Mouse (Mus musculus) hindbrain, postnatal 0 days (tissue): ENCODE results near the gene Slco3a1. TPM values are rescaled to one million over a fixed set of nuclear protein-coding genes. Genes with fewer than 3 reads are reported as not detected.

Source experiments
- ATAC-seq: fragments of 200-750 bp; cut with Nextera tagmentation; 2 replicates; pipeline ENCODE4 v1.8.0; 2017; ENCODE audit warnings: mild to moderate bottlenecking, moderate TSS enrichment, moderate library complexity
- DNase-seq: peaks from one replicate; pipeline ENCODE4 v3.0.0-alpha.2; 2015; ENCODE audit warnings: low spot score
- H3K27ac ChIP-seq: fragments of 300-500 bp; sonication (generic); 2 replicates; pipeline ENCODE4 v1.5.1; 2014; ENCODE audit warnings: mild to moderate bottlenecking
- H3K27me3 ChIP-seq: fragments of 300-500 bp; sonication (generic); 2 replicates; pipeline ENCODE4 v1.6.1; 2014; ENCODE audit warnings: low read length, mixed read lengths; ENCODE audit not compliant: insufficient read depth
- H3K36me3 ChIP-seq: fragments of 300-500 bp; sonication (generic); 2 replicates; pipeline ENCODE4 v1.6.1; 2014; ENCODE audit warnings: low read length, mixed read lengths; ENCODE audit not compliant: insufficient read depth
- H3K4me1 ChIP-seq: fragments of 300-500 bp; sonication (generic); 2 replicates; pipeline ENCODE4 v1.6.1; 2014; ENCODE audit warnings: antibody characterized with exemption, low read length, mixed read lengths; ENCODE audit not compliant: insufficient read depth
- H3K4me2 ChIP-seq: fragments of 300-500 bp; sonication (generic); 2 replicates; pipeline ENCODE4 v1.6.1; 2014; ENCODE audit warnings: low read depth, mild to moderate bottlenecking, low read length, moderate library complexity, mixed read lengths
- H3K4me3 ChIP-seq: fragments of 300-500 bp; sonication (generic); 2 replicates; pipeline ENCODE4 v1.5.1; 2014; ENCODE audit warnings: low read length
- H3K9ac ChIP-seq: fragments of 300-500 bp; sonication (generic); replicated peaks from 2 replicates; pipeline ENCODE4 v1.6.1; 2014; ENCODE audit warnings: mild to moderate bottlenecking, low read length, moderate library complexity, mixed read lengths
- H3K9me3 ChIP-seq: fragments of 300-500 bp; sonication (generic); 2 replicates; pipeline ENCODE4 v1.6.1; 2016; ENCODE audit warnings: low read length, mixed read lengths
- CTCF ChIP-seq: IDR thresholded peaks from 2 replicates; pipeline ENCODE4 v1.5.1; 2016; ENCODE audit warnings: antibody characterized with exemption, control low read depth, low read depth
- WGBS: fragments of 180-500 bp; shearing (Covaris S2); extraction: QIAGEN DNeasy Blood & Tissue Kit; methylation state at CpG from one replicate; pipeline ENCODE4 v1.1.7; 2014; 5-methylcytosine and 5-hydroxymethylcytosine counted together
- polyA plus RNA-seq: library from polyadenylated mRNA; unstranded; fragments of >200 nt; fragmentation: Nextera tagmentation; extraction: Ambion mirVana; gene quantifications from 2 replicates; pipeline ENCODE4 v1.2.1, GENCODE M21; 2015
- total RNA-seq: library from RNA; depleted of rRNA; stranded (reverse); fragments of >200 nt; gene quantifications from 2 replicates; pipeline ENCODE4 v1.2.3, GENCODE M21; 2014; rRNA removed

Gene Slco3a1
- 17.9 and 20.7 TPM in 2 replicates for total RNA-seq
- polyA plus RNA-seq: 14.7 and 15.0 TPM in 2 replicates

- Histone ChIP-seq H3K9ac (peak within 1 kb of the TSS; percentile 75), H3K36me3 (no peaks in the 10 kb centered on the region), H3K4me2 (peak within 1 kb of the TSS; percentile 83), H3K9me3 (no peaks in the 10 kb centered on the region), H3K4me1 (no peaks in the 10 kb centered on the region), H3K27ac (peak within 1 kb of the TSS; percentile 84), H3K4me3 (peak within 1 kb of the TSS; percentile 73), H3K27me3 (0 out of 2 replicates have a peak, but pooled peaks cover 3% of the 10 kb centered on the region)
- TF ChIP-seq CTCF: peak; percentile 68
- peak; percentile 78 for DNase-seq
- 2% methylated on average over 65 of the region's 66 CpGs for WGBS
- peak; percentile 74 for ATAC-seq
These were observed at the start of gene Slco3a1 for GRCm38 (mm10) chr7:74554608-74555311. Gene Slco3a1 (minus strand): TSS chr7:74554780.

GRCm38 (mm10) chr7:74600996-74601395 lies 46.4 kb upstream of the Slco3a1 start:
- ATAC-seq (no peak), DNase-seq (no peak)
- no peak overlapping the region for H3K4me2 ChIP-seq
- H3K4me3 ChIP-seq: no peak overlapping the region
- no peaks in the 10 kb centered on the region for H3K9me3 ChIP-seq
- WGBS: 91% methylated on average over 5 of the region's 5 CpGs
- no peaks in the 10 kb centered on the region for H3K36me3 ChIP-seq
- H3K27me3 ChIP-seq: no peaks in the 10 kb centered on the region
- no peak overlapping the region for H3K9ac ChIP-seq
- TF ChIP-seq CTCF: no peak
- no peaks in the 10 kb centered on the region for H3K4me1 ChIP-seq
- no peak overlapping the region for H3K27ac ChIP-seq

- Histone ChIP-seq H3K4me2 (no peak overlapping the region), H3K27ac (no peak overlapping the region), H3K36me3 (no peaks in the 10 kb centered on the region), H3K4me3 (no peak overlapping the region), H3K9ac (no peak overlapping the region), H3K27me3 (no peaks in the 10 kb centered on the region), H3K4me1 (no peaks in the 10 kb centered on the region), H3K9me3 (no peaks in the 10 kb centered on the region)
- WGBS: 85% methylated on average over 1 of the region's 1 CpGs
- no peak for ATAC-seq
- no peak for TF ChIP-seq CTCF
- DNase-seq: no peak
These were observed 24.8 kb upstream of the Slco3a1 start for GRCm38 (mm10) chr7:74579411-74579810.

GRCm38 (mm10) chr7:74575678-74576077 lies 21.1 kb upstream of the Slco3a1 start:
- Histone ChIP-seq H3K36me3 (no peaks in the 10 kb centered on the region), H3K27me3 (no peaks in the 10 kb centered on the region), H3K4me3 (no peak overlapping the region), H3K9me3 (no peaks in the 10 kb centered on the region), H3K4me1 (no peaks in the 10 kb centered on the region), H3K27ac (no peak overlapping the region), H3K9ac (no peak overlapping the region), H3K4me2 (no peak overlapping the region)
- DNase-seq: no peak
- no peak for TF ChIP-seq CTCF
- no peak for ATAC-seq
- WGBS: 71% methylated on average over 3 of the region's 3 CpGs

GRCm38 (mm10) chr7:74555416-74555815 lies 836 bp upstream of the Slco3a1 start:
- peak; percentile 79 for DNase-seq
- Histone ChIP-seq H3K27ac (peak overlapping the region; percentile 84; the same call in 1 of the 2 replicates), H3K9ac (peak overlapping the region; percentile 75; the same call in 1 of the 2 replicates), H3K4me1 (no peaks in the 10 kb centered on the region), H3K27me3 (0 out of 2 replicates have a peak, but pooled peaks cover 3% of the 10 kb centered on the region), H3K36me3 (no peaks in the 10 kb centered on the region), H3K4me2 (peak overlapping the region; percentile 83), H3K4me3 (peak overlapping the region; percentile 73), H3K9me3 (no peaks in the 10 kb centered on the region)
- ATAC-seq: peak; percentile 64; the same call in 1 of the 2 replicates
- WGBS: 8% methylated on average over 6 of the region's 6 CpGs
- peak; percentile 77 for TF ChIP-seq CTCF

GRCm38 (mm10) chr7:74554041-74554561 lies 479 bp downstream of the Slco3a1 start:
- DNase-seq: peak; percentile 52
- WGBS: 2% methylated on average over 46 of the region's 46 CpGs
- TF ChIP-seq CTCF: no peak
- peak overlapping the region; percentile 75 for H3K9ac ChIP-seq
- no peaks in the 10 kb centered on the region for H3K36me3 ChIP-seq
- H3K27me3 ChIP-seq: 0 out of 2 replicates have a peak, but pooled peaks cover 3% of the 10 kb centered on the region
- peak; percentile 74 for ATAC-seq
- peak overlapping the region; percentile 73 for H3K4me3 ChIP-seq
- H3K4me2 ChIP-seq: peak overlapping the region; percentile 83
- H3K9me3 ChIP-seq: no peaks in the 10 kb centered on the region
- no peaks in the 10 kb centered on the region for H3K4me1 ChIP-seq
- H3K27ac ChIP-seq: peak overlapping the region; percentile 84

GRCm38 (mm10) chr7:74553111-74553650 lies 1.4 kb downstream of the Slco3a1 start:
- TF ChIP-seq CTCF: no peak
- ATAC-seq (no peak), DNase-seq (no peak)
- H3K9me3 ChIP-seq: no peaks in the 10 kb centered on the region
- no peak overlapping the region; the same call in 1 of the 2 replicates for H3K9ac ChIP-seq
- peak overlapping the region; percentile 83 for H3K4me2 ChIP-seq
- whole genome bisulfite sequencing: 57% methylated on average over 8 of the region's 8 CpGs
- H3K27me3 ChIP-seq: 0 out of 2 replicates have a peak, but pooled peaks cover 3% of the 10 kb centered on the region
- peak overlapping the region; percentile 73 for H3K4me3 ChIP-seq
- no peak overlapping the region for H3K27ac ChIP-seq
- no peaks in the 10 kb centered on the region for H3K36me3 ChIP-seq
- H3K4me1 ChIP-seq: no peaks in the 10 kb centered on the region
